Mouse (Mus musculus) urinary bladder, postnatal 36 days (tissue): ENCODE measurements at regions not wholly inside any gene's neighbourhood (a gene's known extent, or its start where the extent isn't known, plus 50 kb on each side); places are given as distances from the start of the nearest gene placed in this dataset.
"Not testable (repeated sequence)": the region's sequence is repeated elsewhere in the genome, so short reads cannot be mapped to it uniquely, and the experiment has no call there.

Experiments
- DNase-seq, 2 experiments: peaks; one replicate each; pipeline ENCODE4 v3.0.0; 2022; ENCODE audit warnings: low spot score in 2 of 2, mixed read lengths in 1 of 2

GRCm38 (mm10) chr12:15416180-15416766 lies 400.4 kb downstream of the Trib2 start:
- peak in 1 of 2 experiments; percentile 7 for DNase-seq

GRCm38 (mm10) chr12:15410419-15410818 lies 406.3 kb downstream of the Trib2 start:
- no peak for DNase-seq

- DNase-seq = not testable (repeated sequence)
These were observed 409.1 kb downstream of the Trib2 start for GRCm38 (mm10) chr12:15407577-15407976.

- no peak for DNase-seq
These were observed 424.1 kb downstream of the Trib2 start for GRCm38 (mm10) chr12:15392641-15393040.

DNA sequence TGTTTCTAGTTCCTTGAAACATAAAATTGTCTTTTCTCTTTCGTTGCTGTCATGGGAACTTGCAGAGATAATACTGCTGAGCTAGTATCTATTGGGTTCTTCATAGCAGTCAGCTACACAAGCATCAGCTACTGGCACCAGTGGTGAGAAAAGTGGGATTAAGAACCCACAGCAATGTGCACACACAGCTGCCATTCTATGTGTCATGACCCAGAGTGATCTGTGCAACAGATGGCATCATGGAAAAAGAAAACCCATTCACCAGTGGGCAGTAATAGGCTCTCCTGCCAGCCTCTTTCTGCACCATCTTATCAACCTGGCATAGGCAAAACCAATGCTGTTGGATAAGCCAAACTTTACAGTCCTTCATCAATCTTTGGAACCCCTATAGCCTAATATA lies 428.1 kb downstream of the Trib2 start:
- DNase-seq = no peak

DNA sequence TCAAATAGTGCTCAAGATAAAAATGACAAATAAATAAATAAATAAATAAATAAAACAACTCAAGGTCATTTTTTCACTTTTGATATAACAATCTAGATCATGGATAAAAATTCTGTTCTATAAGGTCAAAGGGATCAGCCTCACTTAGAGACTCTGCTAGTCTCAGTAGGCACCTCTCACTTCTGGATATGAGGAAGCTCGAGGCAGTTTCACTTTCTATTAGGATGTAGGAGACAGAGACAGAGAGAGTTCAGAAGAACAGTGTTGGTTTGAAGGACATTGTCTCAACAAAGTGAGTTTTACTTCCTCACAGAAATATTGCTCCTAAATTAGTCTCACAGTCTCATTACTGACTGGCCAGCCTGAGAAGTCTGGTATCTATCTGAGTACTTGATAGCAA lies 458.9 kb downstream of the Trib2 start:
- DNase-seq = no peak

GRCm38 (mm10) chr12:15320697-15321449 lies 495.8 kb downstream of the Trib2 start:
- peak; percentile 29 to 32 for DNase-seq

DNA sequence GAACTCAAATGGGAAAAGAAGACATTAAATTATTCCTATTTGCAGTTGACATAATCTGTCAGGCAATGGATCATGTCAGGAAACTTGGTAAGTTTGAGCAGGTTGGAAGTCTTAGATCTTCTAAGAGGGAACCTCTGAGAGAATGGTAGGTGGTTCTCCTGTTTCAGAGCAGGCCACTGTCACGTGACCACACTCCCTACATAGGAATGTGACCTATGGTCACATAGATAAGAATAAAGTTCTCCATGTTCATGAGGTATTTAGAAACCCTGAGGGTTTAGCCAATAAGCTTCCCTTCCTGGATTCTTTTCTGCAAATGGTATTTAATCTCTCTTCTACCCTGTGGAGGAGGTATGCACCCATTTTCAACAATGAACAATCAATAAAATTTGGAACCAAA lies 497.1 kb downstream of the Trib2 start:
- no peak for DNase-seq

- no peak for DNase-seq
These were observed 521.8 kb downstream of the Trib2 start for GRCm38 (mm10) chr12:15294898-15295297.

- DNase-seq = no peak
These were observed 554.6 kb downstream of the Trib2 start for GRCm38 (mm10) chr12:15262165-15262564.

GRCm38 (mm10) chr12:15261604-15262003 lies 555.1 kb downstream of the Trib2 start:
- DNase-seq = no peak

- no peak for DNase-seq
These were observed 555.8 kb downstream of the Trib2 start for GRCm38 (mm10) chr12:15260907-15261415.

- DNase-seq = no peak
These were observed 571.8 kb downstream of the Trib2 start for GRCm38 (mm10) chr12:15244966-15245365.

DNA sequence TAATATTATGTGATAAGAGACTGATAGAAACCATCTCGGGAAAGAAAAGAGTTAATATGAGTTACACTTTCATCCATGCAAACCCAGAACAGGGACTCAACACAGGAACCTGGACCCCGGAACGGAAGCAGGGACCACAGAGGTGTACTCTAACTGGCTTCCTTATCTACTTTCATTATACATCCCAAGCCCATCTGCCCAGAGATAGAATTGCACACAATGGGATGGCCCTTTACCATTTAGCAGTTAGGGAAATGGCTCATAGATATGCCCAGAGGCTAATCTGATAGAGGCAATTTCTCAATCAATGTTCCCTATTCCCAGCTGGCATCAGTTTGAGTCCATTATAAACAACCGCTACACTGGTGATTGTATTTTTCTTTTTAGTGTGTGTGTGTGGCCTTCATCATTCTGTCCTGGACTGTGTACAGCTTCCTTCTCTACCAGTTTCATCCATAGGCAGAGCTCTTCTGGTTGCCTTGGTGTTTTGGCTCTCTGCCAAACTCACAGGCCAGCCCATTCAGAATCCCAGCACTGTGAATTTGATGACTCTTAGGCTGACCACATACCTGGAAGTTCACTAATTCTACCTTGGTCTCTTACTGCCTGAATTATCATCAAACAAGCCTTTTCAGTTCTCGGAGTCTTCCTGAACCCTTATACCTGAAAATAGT lies 594.1 kb downstream of the Trib2 start:
- no peak for DNase-seq

DNA sequence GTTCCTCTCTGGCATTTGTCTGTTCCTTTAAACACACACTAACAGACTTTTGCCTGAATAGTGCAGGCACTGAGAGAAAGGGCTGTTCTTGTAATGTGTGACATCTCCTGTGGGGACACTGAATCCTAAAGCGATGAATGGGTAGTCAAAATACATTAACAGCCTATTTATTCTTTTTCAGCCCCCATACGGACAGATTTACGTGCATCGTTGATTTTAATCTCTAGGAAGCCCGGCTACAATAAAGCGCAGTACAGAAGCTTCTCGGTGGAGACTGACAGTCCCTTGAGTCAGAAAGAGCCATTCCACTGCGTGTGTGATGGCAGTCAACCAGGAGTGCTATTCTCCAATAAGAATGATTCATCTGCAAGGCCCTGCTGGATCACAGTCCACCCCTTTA lies 598.2 kb downstream of the Trib2 start:
- no peak for DNase-seq

DNA sequence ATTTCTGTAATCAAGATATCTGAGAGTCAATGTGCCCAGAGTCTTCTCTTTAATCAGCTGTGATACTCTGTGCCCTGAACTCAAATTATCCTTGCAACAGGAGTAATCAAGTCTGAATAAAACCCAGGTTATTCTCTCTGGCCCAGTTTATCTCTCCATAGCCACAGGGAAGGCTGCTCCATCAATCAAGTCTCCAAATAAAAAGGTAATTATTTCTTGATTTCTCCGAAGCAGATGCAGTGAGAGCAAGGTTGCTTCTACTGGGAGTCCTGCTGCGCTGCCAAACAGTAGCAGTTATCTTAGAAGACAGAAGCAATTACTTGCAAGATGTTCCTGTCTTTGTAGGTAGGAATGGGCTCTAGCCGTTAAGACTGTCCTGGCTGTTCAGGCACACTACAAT lies 600.5 kb downstream of the Trib2 start:
- no peak for DNase-seq

- no peak for DNase-seq
These were observed 642.2 kb downstream of the Trib2 start for GRCm38 (mm10) chr12:15174411-15175041.

DNA sequence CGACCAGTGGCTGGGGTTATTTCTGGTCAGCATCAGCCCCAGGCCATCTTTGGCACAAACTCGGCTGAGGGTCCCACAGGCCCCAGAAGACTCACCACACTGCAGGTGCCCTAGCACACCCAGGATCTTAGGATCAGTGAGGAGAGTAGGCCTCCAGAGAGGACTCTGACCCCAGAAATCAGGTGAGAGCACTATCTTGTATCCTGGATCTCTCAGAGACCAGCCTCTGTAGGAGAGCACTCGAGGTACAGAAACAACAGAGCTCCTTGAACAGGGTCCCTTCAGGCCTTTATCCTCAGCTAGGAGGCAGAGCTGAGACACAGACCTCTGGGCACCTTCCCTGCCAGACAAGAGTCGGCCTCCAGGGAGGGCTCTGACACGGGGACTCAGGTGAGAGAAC lies 654.1 kb downstream of the Trib2 start:
- no peak for DNase-seq

GRCm38 (mm10) chr12:15161864-15162263 lies 654.9 kb downstream of the Trib2 start:
- no peak for DNase-seq

DNA sequence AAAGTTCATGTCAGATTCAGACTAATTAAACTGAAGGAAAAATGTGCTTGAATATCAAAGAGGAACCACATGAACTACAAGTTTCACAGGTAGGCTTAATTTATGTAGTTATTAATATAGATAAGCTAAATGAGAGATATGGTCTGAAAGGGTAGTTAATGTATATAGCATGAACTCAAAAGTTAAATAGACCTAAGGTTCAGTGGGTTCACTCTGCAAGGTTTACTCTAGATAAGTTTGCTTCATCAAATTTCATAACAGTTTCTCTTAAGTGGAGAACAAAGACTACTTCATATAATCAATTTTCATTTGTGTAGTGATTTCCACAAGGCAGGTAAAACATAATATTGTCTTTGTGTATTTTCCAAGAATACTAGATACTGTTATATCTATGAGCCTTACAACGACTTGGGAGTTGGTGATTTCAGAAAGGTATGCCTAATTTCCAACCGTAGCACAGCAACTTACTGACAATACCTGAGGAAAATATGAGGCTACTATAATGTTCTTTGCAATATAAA lies 656.2 kb downstream of the Trib2 start:
- no peak for DNase-seq

GRCm38 (mm10) chr12:15146398-15146797 lies 670.3 kb downstream of the Trib2 start:
- DNase-seq = no peak

DNA sequence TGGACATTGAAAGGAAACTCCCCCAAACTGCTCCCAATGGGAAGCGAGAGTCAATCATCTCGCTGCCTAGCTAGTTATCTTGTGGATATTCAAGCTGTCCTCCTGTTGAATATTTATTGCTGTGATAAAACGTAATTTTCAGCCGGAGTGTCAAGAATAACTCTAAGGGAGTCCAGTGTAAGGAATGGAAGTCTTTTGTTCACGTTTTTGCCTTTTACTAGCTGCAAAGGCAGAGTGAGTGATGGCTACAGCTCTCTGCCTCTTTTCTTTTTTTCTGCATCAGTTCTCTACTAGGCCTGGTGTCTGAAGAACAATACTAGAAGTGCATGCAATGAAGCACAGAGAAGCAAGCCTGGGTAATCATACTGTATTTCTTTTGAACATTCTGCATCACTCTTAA lies 679.7 kb downstream of the Trib2 start:
- DNase-seq = no peak
